Comparison of ENCODE assay signal across 8 mouse cellular contexts in the genomic region with DNA sequence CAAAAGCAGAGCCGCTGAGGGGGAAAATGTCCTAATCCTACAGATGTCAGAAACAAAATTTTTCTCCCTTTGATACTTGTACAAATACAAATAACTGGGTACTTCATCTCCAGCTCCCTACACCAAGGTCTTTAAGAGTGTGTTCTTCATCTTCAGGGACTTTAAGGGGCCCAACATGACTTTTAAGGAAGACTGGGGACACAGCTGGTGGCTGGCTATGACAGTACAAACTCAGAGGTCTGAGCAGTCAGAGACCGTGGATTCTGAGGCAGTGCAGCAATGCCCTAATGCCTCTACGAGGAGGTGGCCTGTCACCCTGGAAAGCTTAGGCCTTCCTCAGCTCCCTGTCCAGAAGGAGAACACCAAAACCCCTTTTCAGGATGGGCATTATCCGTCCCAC. TPM values are rescaled to one million over a fixed set of nuclear protein-coding genes. Genes with fewer than 3 reads are reported as not detected.
DNase-seq lines count a peak whose midpoint lies in the region; ATAC-seq and TF ChIP-seq lines count a peak whose summit lies in the region.

No protein-coding gene starts in this region.

- H3K4me3 ChIP-seq in lung, embryonic 16.5 days (ENCODE audit: low read length), result peak overlapping the region; percentile 47
- no peak overlapping the region for H3K4me3 ChIP-seq in lung, adult 2 months (replicated peaks; ENCODE audit: extremely low read depth, low read depth, low read length)
- H3K4me3 ChIP-seq in forebrain, embryonic 13.5 days, result peak overlapping the region; percentile 93
- peak overlapping the region; percentile 86 for H3K4me3 ChIP-seq in limb, embryonic 13.5 days
- H3K4me3 ChIP-seq in stomach, embryonic 14.5 days (ENCODE audit: low read depth, low read length), result peak overlapping the region; percentile 60; the same call in 1 of the 2 replicates

- H3K27ac ChIP-seq in lung, embryonic 16.5 days (ENCODE audit: low read length), result peak overlapping the region; percentile 100
- peak overlapping the region; percentile 92; the same call in 1 of the 2 replicates for H3K27ac ChIP-seq in forebrain, embryonic 13.5 days
- peak overlapping the region; percentile 100 for H3K27ac ChIP-seq in limb, embryonic 13.5 days
- peak overlapping the region; percentile 100 for H3K27ac ChIP-seq in stomach, embryonic 14.5 days (ENCODE audit: low read length)

- H3K4me2 ChIP-seq in lung, embryonic 16.5 days (ENCODE audit: low read depth, low read length), result peak overlapping the region; percentile 69
- H3K4me2 ChIP-seq in forebrain, embryonic 13.5 days, result peak overlapping the region; percentile 77
- peak overlapping the region; percentile 65 for H3K4me2 ChIP-seq in limb, embryonic 13.5 days (replicated peaks)
- peak overlapping the region; percentile 49 for H3K4me2 ChIP-seq in stomach, embryonic 14.5 days (replicated peaks; ENCODE audit: low read depth, low read length)

- no peak for TF ChIP-seq CTCF in lung, adult 2 months (IDR thresholded peaks at IDR 0.05; ENCODE audit: insufficient read depth, low read length)

- H3K36me3 ChIP-seq in lung, embryonic 16.5 days (ENCODE audit: control insufficient read depth, insufficient read depth, low read length), result no peaks in the 10 kb centered on the region; the same call in 1 of the 2 replicates
- H3K36me3 ChIP-seq in forebrain, embryonic 13.5 days (ENCODE audit: poor library complexity, severe bottlenecking), result no peaks in the 10 kb centered on the region
- H3K36me3 ChIP-seq in limb, embryonic 13.5 days, result no peaks in the 10 kb centered on the region
- H3K36me3 ChIP-seq in stomach, embryonic 14.5 days (ENCODE audit: control insufficient read depth, insufficient read depth, low read length), result peaks cover 3% of the 10 kb centered on the region; the same call in 1 of the 2 replicates

- peaks cover 31% of the 10 kb centered on the region for H3K4me1 ChIP-seq in lung, embryonic 16.5 days (replicated peaks; ENCODE audit: control insufficient read depth, insufficient read depth, low read length)
- H3K4me1 ChIP-seq in lung, adult 2 months (ENCODE audit: control insufficient read depth, insufficient read depth, low read length), result peaks cover 24% of the 10 kb centered on the region
- peaks cover 22% of the 10 kb centered on the region for H3K4me1 ChIP-seq in forebrain, embryonic 13.5 days
- peaks cover 39% of the 10 kb centered on the region for H3K4me1 ChIP-seq in limb, embryonic 13.5 days
- peaks cover 23% of the 10 kb centered on the region for H3K4me1 ChIP-seq in stomach, embryonic 14.5 days (ENCODE audit: control insufficient read depth, insufficient read depth, low read length)

- no peaks in the 10 kb centered on the region for H3K27me3 ChIP-seq in lung, embryonic 16.5 days (ENCODE audit: control insufficient read depth, insufficient read depth, low read depth, low read length)
- no peaks in the 10 kb centered on the region for H3K27me3 ChIP-seq in forebrain, embryonic 13.5 days
- no peaks in the 10 kb centered on the region for H3K27me3 ChIP-seq in limb, embryonic 13.5 days
- H3K27me3 ChIP-seq in stomach, embryonic 14.5 days (ENCODE audit: control insufficient read depth, insufficient read depth, low read length), result no peaks in the 10 kb centered on the region

- no peak for ATAC-seq in lung, embryonic 16.5 days (ENCODE audit: low read depth)
- ATAC-seq in forebrain, embryonic 13.5 days, result no peak
- ATAC-seq in limb, embryonic 13.5 days (ENCODE audit: low FRiP score, low read depth), result no peak
- ATAC-seq in stomach, embryonic 14.5 days (ENCODE audit: insufficient number of reproducible peaks, insufficient read depth, low FRiP score, low read depth), result no peak

- no peak for DNase-seq in lung, adult 2 months
- no peak for DNase-seq in left cerebral cortex, postnatal 36 days (ENCODE audit: low spot score in 2 of 2)
- no peak for DNase-seq in left cerebral cortex, postnatal 25 days (ENCODE audit: low spot score in 2 of 2)
- DNase-seq in spleen, adult 12 weeks (ENCODE audit: low spot score), result no peak

- no peaks in the 10 kb centered on the region for H3K9me3 ChIP-seq in lung, embryonic 16.5 days (ENCODE audit: control insufficient read depth, low read length)
- no peaks in the 10 kb centered on the region for H3K9me3 ChIP-seq in forebrain, embryonic 13.5 days (replicated peaks)
- no peaks in the 10 kb centered on the region for H3K9me3 ChIP-seq in limb, embryonic 13.5 days
- no peaks in the 10 kb centered on the region for H3K9me3 ChIP-seq in stomach, embryonic 14.5 days (ENCODE audit: control insufficient read depth, low read depth, low read length)

- WGBS in lung, embryonic 16.5 days, result 49% methylated on average over 4 of the region's 4 CpGs
- WGBS in lung, adult 2 months, result 37% methylated on average over 4 of the region's 4 CpGs
- 57% methylated on average over 4 of the region's 4 CpGs for WGBS in forebrain, embryonic 13.5 days
- 52% methylated on average over 4 of the region's 4 CpGs for WGBS in limb, embryonic 13.5 days
- WGBS in stomach, embryonic 14.5 days, result 43% methylated on average over 4 of the region's 4 CpGs

- H3K9ac ChIP-seq in lung, embryonic 16.5 days (ENCODE audit: low read length), result peak overlapping the region; percentile 71
- H3K9ac ChIP-seq in forebrain, embryonic 13.5 days, result peak overlapping the region; percentile 58; the same call in 1 of the 2 replicates
- peak overlapping the region; percentile 60 for H3K9ac ChIP-seq in limb, embryonic 13.5 days
- no peak overlapping the region for H3K9ac ChIP-seq in stomach, embryonic 14.5 days (replicated peaks; ENCODE audit: low read depth, low read length)

- no peak for TF ChIP-seq POLR2A in lung, adult 2 months (IDR thresholded peaks at IDR 0.05; ENCODE audit: borderline replicate concordance, extremely low read depth, low read depth, low read length)

- intact Hi-C loops in left cerebral cortex, postnatal 36 days (cut with DNase I), result no loop called here
- intact Hi-C loops in left cerebral cortex, postnatal 25 days (cut with DNase I), result loop anchor here (5.0 kb wide), 2 partner anchors 179 to 199 kb away; a partner anchor contains a TSS

RNA-seq across cellular contexts. Expression of a gene that starts 0.4 kb away (rescaled TPM):
- polyA plus RNA-seq in lung, embryonic 16.5 days (2015; fragmentation: Nextera tagmentation; extraction: Ambion mirVana), result 738 and 739 TPM in 2 replicates
- 219 and 296 TPM in 2 replicates for polyA plus RNA-seq in lung, adult 2 months (2012; rRNA removed)
- 189 and 196 TPM in 2 replicates for polyA plus RNA-seq in forebrain, embryonic 13.5 days (2015; fragmentation: Nextera tagmentation; extraction: Ambion mirVana)
- polyA plus RNA-seq in limb, embryonic 13.5 days (2015; fragmentation: Nextera tagmentation; extraction: Ambion mirVana), result 700 and 703 TPM in 2 replicates
- 569 and 588 TPM in 2 replicates for polyA plus RNA-seq in stomach, embryonic 14.5 days (2014; fragmentation: Nextera tagmentation; extraction: Ambion mirVana)
- 10 to 100 TPM; 39.9 to 44.1 TPM for total RNA-seq in left cerebral cortex, postnatal 36 days (2021)
- 10 to 100 TPM; 39.2 to 39.9 TPM for total RNA-seq in left cerebral cortex, postnatal 25 days (2021)

RNA-seq across cellular contexts. Expression of a gene that starts 0.7 kb away (rescaled TPM):
- 11.4 and 13.2 TPM in 2 replicates for polyA plus RNA-seq in lung, embryonic 16.5 days (2015; fragmentation: Nextera tagmentation; extraction: Ambion mirVana)
- 6.3 and 18.6 TPM in 2 replicates for polyA plus RNA-seq in lung, adult 2 months (2012; rRNA removed)
- polyA plus RNA-seq in forebrain, embryonic 13.5 days (2015; fragmentation: Nextera tagmentation; extraction: Ambion mirVana), result 1.2 and 1.3 TPM in 2 replicates
- 15.0 and 15.2 TPM in 2 replicates for polyA plus RNA-seq in limb, embryonic 13.5 days (2015; fragmentation: Nextera tagmentation; extraction: Ambion mirVana)
- polyA plus RNA-seq in stomach, embryonic 14.5 days (2014; fragmentation: Nextera tagmentation; extraction: Ambion mirVana), result 16.6 and 20.0 TPM in 2 replicates
- total RNA-seq in left cerebral cortex, postnatal 36 days (2021), result 1 to 10 TPM; 2.3 to 3.7 TPM
- total RNA-seq in left cerebral cortex, postnatal 25 days (2021), result 1 to 10 TPM; 2.0 to 4.1 TPM
